Mouse (Mus musculus): Measurements from ENCODE around the gene Gm2a. TPM values are rescaled to one million over a fixed set of nuclear protein-coding genes. Genes with fewer than 3 reads are reported as not detected.

The Gm2a gene
- total RNA-seq, 1 experiment from 2014 or later: 72.2 TPM

Other genes with a start within 250 kb of the Gm2a start
- gene Lyrm7, start 237.2 kb upstream of the Gm2a start, total RNA-seq (2017): 0.63 and 16.5 TPM in 2 replicates
- gene Hint1, start 231.7 kb upstream of the Gm2a start, total RNA-seq (2017): 473 and 553 TPM in 2 replicates
- gene Gpx3, start 195.7 kb upstream of the Gm2a start, total RNA-seq (2017): 0.23 and 0.29 TPM in 2 replicates
- 14.9 and 20.2 TPM in 2 replicates for gene Tnip1, start 135.2 kb upstream of the Gm2a start, total RNA-seq (2017)
- 46.0 and 55.3 TPM in 2 replicates for gene Anxa6, start 64.7 kb upstream of the Gm2a start, total RNA-seq (2017)
- 24.3 and 26.6 TPM in 2 replicates for gene Ccdc69, start 20.0 kb upstream of the Gm2a start, total RNA-seq (2017)
- gene Slc36a3, start 53.6 kb downstream of the Gm2a start, total RNA-seq (2017): not detected in 2 replicates
- 0.14 TPM in 1 of 2 replicates, not detected in the other for gene Slc36a2, start 87.0 kb downstream of the Gm2a start, total RNA-seq (2017)
- gene Slc36a1, start 106.2 kb downstream of the Gm2a start, total RNA-seq (2017): 5.6 and 6.1 TPM in 2 replicates
- not detected in 2 replicates for gene Fat2, start 238.4 kb downstream of the Gm2a start, total RNA-seq (2017)